Mouse (Mus musculus): Measurements from ENCODE around the gene Jph3.

DNA sequence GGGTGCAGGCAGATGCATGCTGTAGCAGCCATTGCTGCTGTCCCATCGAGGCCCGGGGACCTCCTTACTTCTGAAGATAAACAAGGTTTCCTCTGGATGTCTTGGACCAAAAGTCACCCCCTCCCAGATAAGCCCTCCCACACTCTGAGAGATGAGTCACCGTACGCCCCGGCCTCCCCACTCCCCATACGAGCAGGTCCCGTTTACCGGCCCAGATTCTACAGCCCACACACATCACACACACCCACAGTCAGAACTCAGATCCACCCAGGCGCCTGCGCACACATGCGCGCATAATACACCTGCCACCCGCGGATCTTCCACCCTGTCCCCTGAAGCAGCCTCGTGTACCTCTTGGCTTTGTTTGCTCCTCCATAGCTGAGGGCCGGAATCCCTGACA lies 4.8 kb downstream of the Jph3 start:
- no peak for TF ChIP-seq CTCF (IDR thresholded peaks at IDR 0.05; ENCODE audit: borderline replicate concordance, insufficient read depth, low read length)
- no peak for TF ChIP-seq POLR2A (IDR thresholded peaks at IDR 0.05; ENCODE audit: low read depth, low read length)
